Comparison of ENCODE assay signal across 21 mouse cellular contexts in the genomic region with DNA sequence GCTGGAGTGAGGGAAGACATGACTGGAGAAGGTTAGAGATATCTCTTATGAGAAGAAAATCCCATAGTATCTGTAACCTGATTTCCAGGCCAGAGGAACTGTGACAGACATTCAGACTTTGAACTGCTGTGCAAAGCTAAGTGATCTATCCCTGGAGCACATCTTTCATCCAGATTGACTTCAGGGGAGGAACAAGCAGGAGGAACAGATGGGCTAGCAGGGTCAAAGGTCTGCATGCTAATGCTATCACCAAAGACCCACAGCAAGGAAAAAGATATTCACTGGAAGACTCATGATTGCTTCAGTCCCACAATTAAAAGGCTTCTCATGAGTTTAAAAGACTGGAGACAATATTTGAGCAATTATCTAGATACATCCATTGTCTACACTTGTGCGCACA.
DNase-seq lines count a peak whose midpoint lies in the region; ATAC-seq lines count a peak whose summit lies in the region.
"Had no signal": no experiment of that assay in that cellular context is flagged by ENCODE, and none has a peak within 500 bp of the region (broad histone marks: within the 10 kb centered on the region; RNA-seq: fewer than 3 reads in every experiment).

No protein-coding gene starts in this region.

- H3K36me3 ChIP-seq in hindbrain, embryonic 10.5 days: no peaks in the 10 kb centered on the region
- H3K36me3 ChIP-seq in hindbrain, embryonic 11.5 days (ENCODE audit: control insufficient read depth, insufficient read depth, low read length): no peaks in the 10 kb centered on the region
- H3K36me3 ChIP-seq in midbrain, embryonic 10.5 days: no peaks in the 10 kb centered on the region
- H3K36me3 ChIP-seq: embryonic facial prominence, embryonic 13.5 days; embryonic facial prominence, embryonic 15.5 days; forebrain, embryonic 10.5 days; forebrain, embryonic 12.5 days had no signal

- H3K27me3 ChIP-seq in hindbrain, embryonic 10.5 days (ENCODE audit: insufficient read depth, poor library complexity, severe bottlenecking): no peaks in the 10 kb centered on the region
- H3K27me3 ChIP-seq in hindbrain, embryonic 11.5 days (ENCODE audit: control insufficient read depth, insufficient read depth, low read length): no peaks in the 10 kb centered on the region
- H3K27me3 ChIP-seq in midbrain, embryonic 10.5 days (ENCODE audit: low read depth, poor library complexity, severe bottlenecking): no peaks in the 10 kb centered on the region
- H3K27me3 ChIP-seq: embryonic facial prominence, embryonic 13.5 days; embryonic facial prominence, embryonic 15.5 days; forebrain, embryonic 12.5 days had no signal

- ATAC-seq in hindbrain, embryonic 11.5 days (ENCODE audit: low FRiP score): no peak
- ATAC-seq: forebrain, embryonic 14.5 days; forebrain, embryonic 16.5 days had no signal

- no peak overlapping the region for H3K4me3 ChIP-seq in hindbrain, embryonic 10.5 days
- no peak overlapping the region for H3K4me3 ChIP-seq in hindbrain, embryonic 11.5 days (ENCODE audit: low read depth, low read length)
- H3K4me3 ChIP-seq in midbrain, embryonic 10.5 days: no peak overlapping the region
- H3K4me3 ChIP-seq: embryonic facial prominence, embryonic 13.5 days; embryonic facial prominence, embryonic 15.5 days; erythroblast, embryonic 14.5 days; forebrain, embryonic 10.5 days; forebrain, embryonic 12.5 days had no signal

- DNase-seq in hindbrain, embryonic 10.5 days (ENCODE audit: low spot score): peak; percentile 19
- DNase-seq in hindbrain, embryonic 11.5 days (ENCODE audit: low spot score): no peak
- DNase-seq in embryo, embryonic 11 days: peak; percentile 19
- DNase-seq in ovary, postnatal 36 days (ENCODE audit: low spot score): no peak
- DNase-seq in midbrain, embryonic 10.5 days (ENCODE audit: low spot score): no peak
- DNase-seq: adrenal gland, adult 2 months; adrenal gland, postnatal 10 days; adrenal gland, postnatal 25 days; cerebellum, adult 11 months; cerebellum, adult 18-20 months; cerebellum, adult 8-10 months; cerebellum, adult 9-11 months; cerebellum, postnatal 14 days; cerebellum, postnatal 36 days had no signal

- 88% methylated on average over 1 of the region's 1 CpGs for WGBS in hindbrain, embryonic 10.5 days
- WGBS in hindbrain, embryonic 11.5 days: 91% methylated on average over 1 of the region's 1 CpGs
- 88% methylated on average over 1 of the region's 1 CpGs for WGBS in midbrain, embryonic 10.5 days

- H3K4me1 ChIP-seq in hindbrain, embryonic 10.5 days (replicated peaks): peaks cover 18% of the 10 kb centered on the region
- no peaks in the 10 kb centered on the region for H3K4me1 ChIP-seq in hindbrain, embryonic 11.5 days (replicated peaks; ENCODE audit: control insufficient read depth, insufficient read depth, low read length)
- peaks cover 9% of the 10 kb centered on the region for H3K4me1 ChIP-seq in midbrain, embryonic 10.5 days

- H3K9ac ChIP-seq in hindbrain, embryonic 11.5 days (ENCODE audit: low read depth, low read length): no peak overlapping the region
- H3K9ac ChIP-seq: embryonic facial prominence, embryonic 13.5 days; embryonic facial prominence, embryonic 15.5 days; forebrain, embryonic 12.5 days had no signal

- H3K27ac ChIP-seq in hindbrain, embryonic 10.5 days: no peak overlapping the region
- H3K27ac ChIP-seq in hindbrain, embryonic 11.5 days (ENCODE audit: low read depth, low read length): no peak overlapping the region
- no peak overlapping the region for H3K27ac ChIP-seq in midbrain, embryonic 10.5 days (replicated peaks)
- H3K27ac ChIP-seq: embryonic facial prominence, embryonic 13.5 days; embryonic facial prominence, embryonic 15.5 days; forebrain, embryonic 10.5 days; forebrain, embryonic 12.5 days had no signal

- no peak overlapping the region for H3K4me2 ChIP-seq in hindbrain, embryonic 11.5 days (replicated peaks; ENCODE audit: low read depth, low read length)
- H3K4me2 ChIP-seq: embryonic facial prominence, embryonic 13.5 days; embryonic facial prominence, embryonic 15.5 days; forebrain, embryonic 12.5 days had no signal

- no peaks in the 10 kb centered on the region for H3K9me3 ChIP-seq in hindbrain, embryonic 10.5 days
- no peaks in the 10 kb centered on the region for H3K9me3 ChIP-seq in hindbrain, embryonic 11.5 days (ENCODE audit: control insufficient read depth, low read length)
- no peaks in the 10 kb centered on the region for H3K9me3 ChIP-seq in midbrain, embryonic 10.5 days (replicated peaks)
- H3K9me3 ChIP-seq: embryonic facial prominence, embryonic 13.5 days; embryonic facial prominence, embryonic 15.5 days; forebrain, embryonic 10.5 days; forebrain, embryonic 12.5 days had no signal

Comparison
In these comparisons a context has a peak if more than half of its experiments do, and no peak if none do; other contexts are left out.
1. DNase-seq: peak in hindbrain, embryonic 10.5 days (single experiment) and embryo, embryonic 11 days (single experiment); none in hindbrain, embryonic 11.5 days (single experiment), ovary, postnatal 36 days (single experiment) and midbrain, embryonic 10.5 days (single experiment).